Mouse (Mus musculus): ENCODE results near the gene Emg1.

GRCm38 (mm10) chr6:124664256-124664655 is 47.7 kb downstream of the Emg1 start:
- no peak for TF ChIP-seq POLR2A (IDR thresholded peaks at IDR 0.05; ENCODE audit: insufficient read depth, low read depth, low read length)
- no peak for TF ChIP-seq CTCF (IDR thresholded peaks at IDR 0.05)

Data from heart, adult 2 months (tissue).